Mouse (Mus musculus) liver, postnatal 0 days (tissue): ENCODE data around the gene Timmdc1. TPM values are rescaled to one million over a fixed set of nuclear protein-coding genes. Genes with fewer than 3 reads are reported as not detected.
A peak's percentile ranks its signal among the peaks of the same experiment; 100 is the strongest.

ENCODE experiments used
- ATAC-seq: fragments of 200-750 bp; cut with Nextera tagmentation; 2 replicates; pipeline ENCODE4 v1.8.0; 2017; ENCODE audit warnings: mild to moderate bottlenecking, moderate library complexity
- DNase-seq: peaks from one replicate; pipeline ENCODE4 v3.0.0-alpha.2; 2016
- H3K27ac ChIP-seq: fragments of 300-500 bp; sonication (generic); 2 replicates; pipeline ENCODE4 v1.5.1; 2014; ENCODE audit warnings: antibody characterized with exemption, moderate library complexity, mild to moderate bottlenecking, low read depth
- H3K27me3 ChIP-seq: fragments of 300-500 bp; sonication (generic); 2 replicates; pipeline ENCODE4 v1.6.1; 2014; ENCODE audit warnings: low read length, control low read depth, mixed read lengths; ENCODE audit not compliant: insufficient read depth
- H3K36me3 ChIP-seq: fragments of 300-500 bp; sonication (generic); replicated peaks from 2 replicates; pipeline ENCODE4 v1.6.1; 2014; ENCODE audit warnings: mild to moderate bottlenecking, control low read depth, low read length, moderate library complexity, mixed read lengths; ENCODE audit not compliant: insufficient read depth
- H3K4me1 ChIP-seq: fragments of 300-500 bp; sonication (generic); 2 replicates; pipeline ENCODE4 v1.6.1; 2014; ENCODE audit warnings: antibody characterized with exemption, mild to moderate bottlenecking, control low read depth; ENCODE audit not compliant: insufficient read depth
- H3K4me2 ChIP-seq: fragments of 300-500 bp; sonication (generic); 2 replicates; pipeline ENCODE4 v1.6.1; 2014; ENCODE audit warnings: low read depth, mild to moderate bottlenecking, low read length, moderate library complexity, mixed read lengths
- H3K4me3 ChIP-seq: fragments of 300-500 bp; sonication (generic); 2 replicates; pipeline ENCODE4 v1.5.1; 2014; ENCODE audit warnings: low read depth, low read length
- H3K9ac ChIP-seq: fragments of 300-500 bp; sonication (generic); replicated peaks from 2 replicates; pipeline ENCODE4 v1.6.1; 2014; ENCODE audit warnings: mild to moderate bottlenecking, moderate library complexity
- H3K9me3 ChIP-seq: fragments of 300-500 bp; sonication (generic); 2 replicates; pipeline ENCODE4 v1.6.1; 2016; ENCODE audit warnings: mild to moderate bottlenecking, control low read depth, low read length, mixed read lengths
- CTCF ChIP-seq: sonication (generic); IDR thresholded peaks from 2 replicates; pipeline ENCODE4 v1.5.1; 2016; ENCODE audit warnings: antibody characterized with exemption, low read depth
- EP300 ChIP-seq: IDR thresholded peaks from 2 replicates; pipeline ENCODE4 v1.6.1; 2016; ENCODE audit warnings: antibody characterized with exemption, low read depth, mild to moderate bottlenecking
- WGBS: fragments of 180-500 bp; shearing (Covaris S2); extraction: QIAGEN DNeasy Blood & Tissue Kit; methylation state at CpG from one replicate; pipeline ENCODE4 v1.1.7; 2014; ENCODE audit not compliant: insufficient replicate concordance; 5-methylcytosine and 5-hydroxymethylcytosine counted together
- polyA plus RNA-seq: library from polyadenylated mRNA; unstranded; fragments of >200 nt; fragmentation: Nextera tagmentation; extraction: Ambion mirVana; gene quantifications from 2 replicates; pipeline ENCODE4 v1.2.1, GENCODE M21; 2015

Timmdc1 gene
- polyA plus RNA-seq, 1 experiment from 2014 or later: 17.0 TPM

DNA sequence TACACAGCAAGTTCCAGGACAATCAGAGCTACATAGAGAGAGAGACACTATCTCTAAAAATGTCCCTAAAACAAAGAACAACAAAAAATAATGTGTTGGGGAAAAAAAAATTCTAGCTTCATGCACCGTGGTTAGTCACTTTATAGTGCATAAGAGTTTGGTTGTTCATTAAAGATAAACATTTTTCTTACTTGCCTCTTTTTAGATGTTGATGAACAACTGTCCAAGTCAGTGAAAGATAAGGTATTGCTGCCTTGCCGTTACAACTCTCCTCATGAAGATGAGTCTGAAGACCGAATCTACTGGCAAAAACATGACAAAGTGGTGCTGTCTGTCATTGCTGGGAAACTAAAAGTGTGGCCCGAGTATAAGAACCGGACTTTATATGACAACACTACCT is 48.8 kb downstream of the Timmdc1 start:
- no peaks in the 10 kb centered on the region for H3K9me3 ChIP-seq
- H3K36me3 ChIP-seq: no peaks in the 10 kb centered on the region
- H3K4me3 ChIP-seq: no peak overlapping the region
- H3K9ac ChIP-seq: no peak overlapping the region
- TF ChIP-seq EP300 (0 out of 2 replicates have a peak, but pooled peaks have one; percentile 9), CTCF (no peak)
- no peaks in the 10 kb centered on the region for H3K27me3 ChIP-seq
- 49% methylated on average over 5 of the region's 5 CpGs for WGBS
- H3K4me2 ChIP-seq: no peak overlapping the region
- H3K4me1 ChIP-seq: peaks cover 16% of the 10 kb centered on the region
- DNase-seq: no peak
- H3K27ac ChIP-seq: no peak overlapping the region
- ATAC-seq: no peak

DNA sequence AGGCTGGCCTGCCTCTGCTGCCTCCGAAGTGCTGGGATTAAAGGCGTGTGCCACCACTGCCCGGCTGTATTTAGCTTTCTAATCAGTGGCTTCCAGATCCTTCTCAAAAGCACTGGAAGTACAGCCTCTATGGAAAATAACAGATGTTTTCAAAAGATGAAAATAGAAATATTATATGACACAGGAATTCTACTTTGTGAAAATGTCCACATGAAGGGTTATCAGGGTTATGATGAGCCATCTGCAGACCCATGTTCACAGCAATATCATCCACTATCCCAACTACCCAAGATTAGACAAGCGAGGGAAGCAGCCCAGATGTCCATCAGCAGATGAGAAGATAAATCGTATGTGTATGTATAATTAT is 50.0 kb downstream of the Timmdc1 start:
- TF ChIP-seq EP300 (peak; percentile 88), CTCF (no peak)
- Histone ChIP-seq H3K27ac (no peak overlapping the region), H3K4me2 (no peak overlapping the region), H3K9ac (no peak overlapping the region), H3K4me1 (peaks cover 16% of the 10 kb centered on the region), H3K9me3 (no peaks in the 10 kb centered on the region), H3K27me3 (no peaks in the 10 kb centered on the region), H3K36me3 (no peaks in the 10 kb centered on the region), H3K4me3 (no peak overlapping the region)
- peak; percentile 73 for ATAC-seq
- DNase-seq: no peak
- WGBS: 64% methylated on average over 5 of the region's 5 CpGs

DNA sequence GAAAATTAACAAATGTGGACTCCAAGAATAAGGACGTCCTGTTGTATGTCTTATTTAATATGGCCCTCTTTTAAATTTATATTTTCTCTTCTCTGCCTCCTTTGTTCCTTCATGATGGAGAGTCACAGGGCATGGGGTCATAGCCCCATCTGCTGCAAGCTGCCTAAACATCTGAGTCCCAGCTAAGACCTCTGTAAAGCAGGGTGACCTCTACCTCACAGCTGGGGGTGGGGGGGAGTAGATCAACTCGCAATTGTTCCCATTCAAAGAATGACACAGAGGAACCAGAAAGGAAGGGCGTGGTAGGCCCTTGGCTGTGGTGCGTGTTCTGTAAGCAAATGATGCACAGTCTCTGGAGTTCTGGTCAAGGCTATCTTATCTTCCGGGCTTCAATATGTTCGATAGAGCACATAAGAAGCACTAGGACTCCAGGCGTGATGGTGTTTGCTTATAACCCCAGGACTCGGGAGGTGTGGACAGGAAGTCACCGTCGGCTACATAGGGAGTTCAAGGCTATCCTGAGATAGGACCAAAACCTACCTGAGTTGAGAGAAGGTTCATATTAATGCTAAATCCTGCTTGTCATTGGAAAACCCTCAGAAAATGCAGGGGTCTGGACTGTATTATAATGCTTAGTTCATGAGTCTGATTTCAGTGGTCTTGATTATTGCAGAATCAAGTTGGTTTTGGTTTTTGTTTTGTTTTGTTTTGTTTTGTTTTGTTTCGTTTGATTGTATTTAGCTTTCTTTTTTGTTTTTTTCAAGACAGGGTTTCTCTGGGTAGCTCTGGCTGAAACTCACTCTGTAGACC is 50.6 kb downstream of the Timmdc1 start:
- Histone ChIP-seq H3K4me2 (no peak overlapping the region), H3K9ac (no peak overlapping the region), H3K36me3 (no peaks in the 10 kb centered on the region), H3K9me3 (no peaks in the 10 kb centered on the region), H3K4me1 (peaks cover 12% of the 10 kb centered on the region), H3K27ac (no peak overlapping the region), H3K27me3 (no peaks in the 10 kb centered on the region), H3K4me3 (no peak overlapping the region)
- no peak for TF ChIP-seq EP300
- 0 out of 2 replicates have a peak, but pooled peaks have one; percentile 10 for TF ChIP-seq CTCF
- WGBS: 48% methylated on average over 11 of the region's 11 CpGs
- ATAC-seq (no peak), DNase-seq (no peak)

DNA sequence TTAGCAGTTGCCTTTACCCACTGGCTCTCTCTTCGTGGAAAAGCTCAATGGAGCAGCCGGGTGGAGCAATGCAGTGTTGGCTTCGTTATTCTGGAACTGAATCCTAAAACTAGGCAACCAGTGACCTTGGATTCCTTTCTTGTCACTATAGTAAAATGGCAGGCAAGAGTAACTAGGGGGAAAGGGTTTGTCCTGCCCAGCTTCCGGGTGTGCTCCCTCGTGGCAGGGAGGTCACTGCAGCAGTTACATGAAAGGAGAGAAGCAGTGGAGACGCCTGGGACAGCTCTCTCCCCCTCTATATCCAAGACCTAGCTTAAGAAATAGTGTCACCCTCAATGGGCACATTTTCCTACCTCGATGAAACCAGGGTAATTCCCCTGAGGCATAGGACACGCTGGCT is 53.0 kb downstream of the Timmdc1 start:
- H3K36me3 ChIP-seq: no peaks in the 10 kb centered on the region
- H3K27me3 ChIP-seq: no peaks in the 10 kb centered on the region
- TF ChIP-seq CTCF: no peak
- TF ChIP-seq EP300: no peak
- DNase-seq (no peak), ATAC-seq (no peak)
- H3K9ac ChIP-seq: no peak overlapping the region
- no peaks in the 10 kb centered on the region for H3K9me3 ChIP-seq
- no peak overlapping the region for H3K4me2 ChIP-seq
- no peak overlapping the region for H3K4me3 ChIP-seq
- H3K27ac ChIP-seq: no peak overlapping the region
- no peaks in the 10 kb centered on the region for H3K4me1 ChIP-seq
- WGBS: 74% methylated on average over 8 of the region's 8 CpGs

DNA sequence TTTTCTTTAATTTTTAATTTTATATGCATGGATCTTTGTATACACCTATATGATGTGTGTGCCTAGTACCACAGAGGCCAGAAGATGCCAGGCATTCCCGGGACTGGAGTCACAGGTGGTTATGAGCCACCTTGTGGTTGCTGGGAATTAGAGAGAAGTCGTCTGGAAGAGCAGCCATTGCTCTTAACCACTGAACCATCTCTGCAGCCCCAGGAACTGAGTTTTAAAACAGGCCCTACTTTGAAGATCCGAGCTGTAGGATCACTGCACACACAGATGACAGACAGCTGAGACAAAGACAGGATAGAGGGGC is 53.8 kb downstream of the Timmdc1 start:
- WGBS: 35% methylated on average over 3 of the region's 3 CpGs
- no peaks in the 10 kb centered on the region for H3K27me3 ChIP-seq
- ATAC-seq (no peak), DNase-seq (no peak)
- H3K27ac ChIP-seq: no peak overlapping the region
- no peaks in the 10 kb centered on the region for H3K4me1 ChIP-seq
- no peak overlapping the region for H3K4me3 ChIP-seq
- H3K4me2 ChIP-seq: no peak overlapping the region
- no peaks in the 10 kb centered on the region for H3K36me3 ChIP-seq
- no peak overlapping the region for H3K9ac ChIP-seq
- H3K9me3 ChIP-seq: no peaks in the 10 kb centered on the region
- no peak for TF ChIP-seq EP300
- 0 out of 2 replicates have a peak, but pooled peaks have one; percentile 15 for TF ChIP-seq CTCF

DNA sequence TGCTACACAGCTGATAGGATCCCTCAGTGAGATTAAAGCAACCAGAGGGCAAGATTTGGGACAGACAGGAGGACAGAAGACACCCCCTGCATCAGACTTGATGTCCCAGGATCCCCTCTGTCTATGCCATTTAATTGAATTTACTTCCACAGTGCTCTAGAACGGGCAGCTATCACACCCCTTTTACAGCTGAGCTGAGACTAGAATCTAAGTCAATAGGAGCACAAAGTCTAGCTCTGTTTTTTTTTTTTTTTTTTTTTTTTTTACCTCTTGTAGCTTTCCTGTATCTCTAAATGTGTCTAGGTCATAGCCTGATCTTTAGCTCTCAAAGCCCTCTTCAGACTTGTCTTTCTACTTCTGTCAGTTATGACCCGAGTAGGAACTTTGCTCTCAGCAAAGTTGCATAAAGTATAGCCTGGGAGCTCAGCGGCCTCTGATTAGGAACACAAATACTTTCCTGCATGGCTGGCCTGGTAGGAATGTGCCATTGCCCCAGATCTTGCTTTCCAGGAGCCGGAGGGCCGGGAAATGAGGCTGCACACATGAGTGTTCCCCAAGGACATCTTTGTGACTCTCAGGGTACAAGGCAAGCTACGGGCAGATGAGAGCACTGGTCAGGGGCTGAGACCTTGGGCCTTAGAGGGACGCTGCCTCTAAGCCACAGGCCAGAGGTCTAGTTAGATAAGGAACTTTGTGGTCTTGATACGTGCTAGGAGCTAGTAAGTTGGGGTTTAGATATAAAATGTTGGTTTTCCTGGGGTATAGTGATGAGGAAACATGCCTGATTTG is 54.4 kb downstream of the Timmdc1 start:
- Histone ChIP-seq H3K9me3 (no peaks in the 10 kb centered on the region), H3K9ac (no peak overlapping the region), H3K27ac (no peak overlapping the region), H3K4me2 (no peak overlapping the region), H3K4me1 (no peaks in the 10 kb centered on the region), H3K4me3 (no peak overlapping the region), H3K27me3 (no peaks in the 10 kb centered on the region), H3K36me3 (no peaks in the 10 kb centered on the region)
- ATAC-seq (no peak), DNase-seq (no peak)
- no peak for TF ChIP-seq EP300
- TF ChIP-seq CTCF: no peak
- 53% methylated on average over 8 of the region's 8 CpGs for WGBS
